Mouse (Mus musculus) MEL (cell line): ENCODE results near the gene Tmem29. TPM values are rescaled to one million over a fixed set of nuclear protein-coding genes. Genes with fewer than 3 reads are reported as not detected.

ENCODE experiments used
- DNase-seq: peaks from one replicate; pipeline ENCODE4 v3.0.0; 2011; ENCODE audit warnings: low read depth, low spot score
- H3K27ac ChIP-seq: 2 replicates; pipeline ENCODE4 v1.5.1; 2012; ENCODE audit warnings: low read depth, mild to moderate bottlenecking, control low read depth, low read length, moderate library complexity; ENCODE audit not compliant: control insufficient read depth
- H3K27me3 ChIP-seq, 2 experiments: fragments of 150-350 bp in 1 of 2; sonication (generic) in 1 of 2; 2 replicates each; pipeline ENCODE4 v1.6.1; 2012; ENCODE audit warnings: low read length in 2 of 2, mild to moderate bottlenecking in 2 of 2, improper control_type of control experiment in 1 of 2, moderate library complexity in 1 of 2; ENCODE audit not compliant: insufficient read depth in 2 of 2, control insufficient read depth in 1 of 2
- H3K36me3 ChIP-seq, 2 experiments: 2 replicates each; pipeline ENCODE4 v1.6.1; 2012 to 2014; ENCODE audit warnings: low read length in 2 of 2, improper control_type of control experiment in 1 of 2, inconsistent platforms in 1 of 2, mild to moderate bottlenecking in 1 of 2; ENCODE audit not compliant: insufficient read depth in 2 of 2, control insufficient read depth in 1 of 2
- H3K4me1 ChIP-seq, 2 experiments: fragments of 150-350 bp in 1 of 2; sonication (generic) in 1 of 2; 2 replicates each; pipeline ENCODE4 v1.6.1; 2012; ENCODE audit warnings: low read length in 2 of 2, improper control_type of control experiment in 1 of 2, mild to moderate bottlenecking in 1 of 2; ENCODE audit not compliant: insufficient read depth in 2 of 2, control insufficient read depth in 1 of 2
- H3K4me3 ChIP-seq, 2 experiments: fragments of 150-350 bp in 1 of 2; sonication (generic) in 1 of 2; 2 replicates each; pipeline ENCODE4 v1.5.1; 2012; ENCODE audit warnings: low read depth in 2 of 2, low read length in 2 of 2, mild to moderate bottlenecking in 2 of 2, moderate library complexity in 2 of 2, control low read depth in 1 of 2, improper control_type of control experiment in 1 of 2; ENCODE audit not compliant: control insufficient read depth in 1 of 2, insufficient read depth in 1 of 2
- H3K79me2 ChIP-seq: 2 replicates; pipeline ENCODE4 v1.6.1; 2012; ENCODE audit warnings: mild to moderate bottlenecking, low read length, moderate library complexity; ENCODE audit not compliant: control insufficient read depth, poor library complexity, insufficient read depth
- H3K9ac ChIP-seq: 2 replicates; pipeline ENCODE4 v1.6.1; 2012; ENCODE audit warnings: low read depth, mild to moderate bottlenecking, control low read depth, low read length, moderate library complexity; ENCODE audit not compliant: control insufficient read depth, poor library complexity, severe bottlenecking
- H3K9me3 ChIP-seq: fragments of 150-350 bp; sonication (generic); replicated peaks from 2 replicates; pipeline ENCODE4 v1.6.1; 2012; ENCODE audit warnings: mild to moderate bottlenecking, low read length, improper control_type of control experiment, moderate library complexity; ENCODE audit not compliant: insufficient read depth
- BHLHE40 ChIP-seq: IDR thresholded peaks from 2 replicates; pipeline ENCODE4 v1.6.1; 2012; ENCODE audit warnings: low read depth, mild to moderate bottlenecking, inconsistent platforms, low read length, improper control_type of control experiment, borderline replicate concordance
- CHD1 ChIP-seq: IDR thresholded peaks from 2 replicates; pipeline ENCODE4 v1.6.1; 2012; ENCODE audit warnings: low read depth, mild to moderate bottlenecking, inconsistent platforms, low read length, improper control_type of control experiment
- CTCF ChIP-seq, 3 experiments: IDR thresholded peaks in 2 of 3; conservative IDR thresholded peaks in 1 of 3; 2 replicates each; pipeline ENCODE4 v1.5.1; 2011 to 2012; ENCODE audit warnings: low read length in 3 of 3, low read depth in 2 of 3, mild to moderate bottlenecking in 2 of 3, improper control_type of control experiment in 1 of 3, inconsistent platforms in 1 of 3, mixed read lengths in 1 of 3, moderate library complexity in 1 of 3; ENCODE audit not compliant: control insufficient read depth in 1 of 3, insufficient read depth in 1 of 3, poor library complexity in 1 of 3, severe bottlenecking in 1 of 3
- ELF1 ChIP-seq: IDR thresholded peaks from 2 replicates; pipeline ENCODE4 v1.6.1; 2014; ENCODE audit warnings: low read depth, mild to moderate bottlenecking, inconsistent platforms, low read length, improper control_type of control experiment, moderate library complexity
- EP300 ChIP-seq, 2 experiments: IDR thresholded peaks; 2 replicates each; pipeline ENCODE4 v1.6.1; 2011; ENCODE audit warnings: improper control_type of control experiment in 2 of 2, low read length in 2 of 2, low read depth in 1 of 2, mild to moderate bottlenecking in 1 of 2
- ETS1 ChIP-seq: IDR thresholded peaks from 2 replicates; pipeline ENCODE4 v1.6.1; 2012; ENCODE audit warnings: low read depth, mild to moderate bottlenecking, inconsistent platforms, low read length, improper control_type of control experiment, moderate library complexity
- GATA1 ChIP-seq: IDR thresholded peaks from 2 replicates; pipeline ENCODE4 v1.6.1; 2011; ENCODE audit warnings: low read depth, low read length, improper control_type of control experiment
- HCFC1 ChIP-seq: IDR thresholded peaks from 2 replicates; pipeline ENCODE4 v1.6.1; 2012; ENCODE audit warnings: low read depth, mild to moderate bottlenecking, inconsistent platforms, low read length, improper control_type of control experiment, moderate library complexity
- JUND ChIP-seq: IDR thresholded peaks from 2 replicates; pipeline ENCODE4 v1.6.1; 2011; ENCODE audit warnings: low read depth, mild to moderate bottlenecking, improper control_type of control experiment, low read length
- KAT2A ChIP-seq: conservative IDR thresholded peaks from 2 replicates; pipeline ENCODE4 v1.6.1; 2012; ENCODE audit warnings: low read depth, low read length, improper control_type of control experiment, inconsistent platforms
- MAX ChIP-seq: IDR thresholded peaks from 2 replicates; pipeline ENCODE4 v1.6.1; 2011; ENCODE audit warnings: low read length, improper control_type of control experiment
- MEF2A ChIP-seq: IDR thresholded peaks from 2 replicates; pipeline ENCODE4 v1.6.1; 2014; ENCODE audit warnings: low read depth, mild to moderate bottlenecking, inconsistent platforms, low read length, improper control_type of control experiment; ENCODE audit not compliant: poor library complexity, insufficient replicate concordance, severe bottlenecking; ENCODE audit errors: extremely low read depth
- MXI1 ChIP-seq: IDR thresholded peaks from 2 replicates; pipeline ENCODE4 v1.6.1; 2011; ENCODE audit warnings: mild to moderate bottlenecking, low read depth, low read length, improper control_type of control experiment
- MYB ChIP-seq: IDR thresholded peaks from 2 replicates; pipeline ENCODE4 v1.6.1; 2011; ENCODE audit warnings: mild to moderate bottlenecking, low read depth, low read length, improper control_type of control experiment
- MYC ChIP-seq: IDR thresholded peaks from 2 replicates; pipeline ENCODE4 v1.6.1; 2011; ENCODE audit warnings: low read depth, mild to moderate bottlenecking, low read length, improper control_type of control experiment, moderate library complexity
- NELFE ChIP-seq: IDR thresholded peaks from 2 replicates; pipeline ENCODE4 v1.6.1; 2011; ENCODE audit warnings: low read depth, low read length, improper control_type of control experiment
- NRF1 ChIP-seq: IDR thresholded peaks from 2 replicates; pipeline ENCODE4 v1.6.1; 2014; ENCODE audit warnings: low read depth, mild to moderate bottlenecking, inconsistent platforms, low read length, improper control_type of control experiment, moderate library complexity; ENCODE audit not compliant: poor library complexity, insufficient read depth, severe bottlenecking
- RAD21 ChIP-seq: IDR thresholded peaks from 2 replicates; pipeline ENCODE4 v1.6.1; 2011; ENCODE audit warnings: mild to moderate bottlenecking, low read depth, low read length, improper control_type of control experiment
- RCOR1 ChIP-seq: IDR thresholded peaks from 2 replicates; pipeline ENCODE4 v1.6.1; 2012; ENCODE audit warnings: low read depth, mild to moderate bottlenecking, inconsistent platforms, low read length, improper control_type of control experiment
- SIN3A ChIP-seq: IDR thresholded peaks from 2 replicates; pipeline ENCODE4 v1.6.1; 2012; ENCODE audit warnings: low read length, improper control_type of control experiment, inconsistent platforms
- SMC3 ChIP-seq: IDR thresholded peaks from 2 replicates; pipeline ENCODE4 v1.6.1; 2011; ENCODE audit warnings: low read depth, low read length, improper control_type of control experiment
- TAL1 ChIP-seq: IDR thresholded peaks from 2 replicates; pipeline ENCODE4 v1.6.1; 2012; ENCODE audit warnings: mild to moderate bottlenecking, inconsistent platforms, low read length, moderate library complexity, mixed read lengths
- TCF12 ChIP-seq: IDR thresholded peaks from 2 replicates; pipeline ENCODE4 v1.6.1; 2014; ENCODE audit warnings: low read depth, mild to moderate bottlenecking, inconsistent platforms, low read length, improper control_type of control experiment, moderate library complexity
- USF1 ChIP-seq: IDR thresholded peaks from 2 replicates; pipeline ENCODE4 v1.6.1; 2014; ENCODE audit warnings: low read depth, mild to moderate bottlenecking, inconsistent platforms, low read length, improper control_type of control experiment, moderate library complexity
- USF2 ChIP-seq, 2 experiments: IDR thresholded peaks; 2 replicates each; pipeline ENCODE4 v1.6.1; 2011 to 2012; ENCODE audit warnings: improper control_type of control experiment in 2 of 2, low read length in 2 of 2, borderline replicate concordance in 1 of 2, inconsistent platforms in 1 of 2, low read depth in 1 of 2, mild to moderate bottlenecking in 1 of 2; ENCODE audit not compliant: insufficient read depth in 1 of 2
- ZC3H11A ChIP-seq: IDR thresholded peaks from 2 replicates; pipeline ENCODE4 v1.6.1; 2012; ENCODE audit warnings: low read depth, mild to moderate bottlenecking, inconsistent platforms, low read length, improper control_type of control experiment
- ZKSCAN1 ChIP-seq: IDR thresholded peaks from 2 replicates; pipeline ENCODE4 v1.6.1; 2012; ENCODE audit warnings: low read depth, mild to moderate bottlenecking, inconsistent platforms, low read length, improper control_type of control experiment, moderate library complexity
- ZMIZ1 ChIP-seq: IDR thresholded peaks from 2 replicates; pipeline ENCODE4 v1.6.1; 2012; ENCODE audit warnings: low read depth, mild to moderate bottlenecking, inconsistent platforms, low read length, improper control_type of control experiment, moderate library complexity
- ZNF384 ChIP-seq: IDR thresholded peaks from 2 replicates; pipeline ENCODE4 v1.6.1; 2012; ENCODE audit warnings: low read depth, mild to moderate bottlenecking, inconsistent platforms, low read length, improper control_type of control experiment
- polyA plus RNA-seq, 2 experiments: library from polyadenylated mRNA; stranded (reverse) in 1 of 2; unstranded in 1 of 2; fragments of >175 nt in 1 of 2; fragments of >200 nt in 1 of 2; gene quantifications; 2 replicates each; pipeline versions ENCODE4 v1.2.1 to v1.2.4; 2012; ENCODE audit warnings: low replicate concordance in 2 of 2, low read depth in 1 of 2; ENCODE audit not compliant: insufficient read length in 2 of 2, insufficient read depth in 1 of 2, missing spikeins in 1 of 2
- total RNA-seq: library from RNA; depleted of rRNA; stranded (reverse); fragments of 300-350 nt; gene quantifications from 2 replicates; pipeline ENCODE4 v1.2.3, GENCODE M21; 2012

Tmem29 gene
- total and polyA plus RNA-seq, 3 experiments: 37.1 to 66.5 TPM; not detected in 1

- peak; percentile 85 for TF ChIP-seq SIN3A
- peak; percentile 93 for TF ChIP-seq ELF1
- peak; percentile 66; the same call in 1 of the 2 replicates for TF ChIP-seq MYC
- TF ChIP-seq MYB: no peak
- peak; percentile 92 for TF ChIP-seq ZC3H11A
- peak; percentile 72 to 97 (median 93) for TF ChIP-seq CTCF (IDR thresholded peaks at IDR 0.05 in 2 of 3, conservative IDR thresholded peaks at IDR 0.05 in 1 of 3; ENCODE audit: control insufficient read depth in 1 of 3, insufficient read depth in 1 of 3, low read depth in 2 of 3, low read length in 3 of 3, poor library complexity in 1 of 3, severe bottlenecking in 1 of 3)
- TF ChIP-seq NRF1: no peak
- TF ChIP-seq SMC3: peak; percentile 84
- TF ChIP-seq ZMIZ1: peak; percentile 26; the same call in 1 of the 2 replicates
- peak; percentile 96 for TF ChIP-seq ETS1
- TF ChIP-seq NELFE: peak; percentile 33; the same call in 1 of the 2 replicates
- no peak for TF ChIP-seq USF2 (IDR thresholded peaks at IDR 0.05; ENCODE audit: borderline replicate concordance in 1 of 2, insufficient read depth in 1 of 2, low read depth in 1 of 2, low read length in 2 of 2)
- no peak for TF ChIP-seq CHD1
- peak; percentile 94; the same call in 1 of the 2 replicates for TF ChIP-seq ZKSCAN1
Observed at GRCm38 (mm10) chrX:150477854-150478780, 19.2 kb upstream of the Tmem29 start (continued).

- Histone ChIP-seq H3K27ac (peak overlapping the region; percentile 28; the same call in 1 of the 2 replicates), H3K36me3 (peaks cover 0 to 30% of the 10 kb centered on the region in 2 experiments; a peak in 2 of 4 replicates), H3K4me3 (no peak overlapping the region), H3K9me3 (no peaks in the 10 kb centered on the region), H3K4me1 (peaks cover 27 to 28% of the 10 kb centered on the region in 2 experiments), H3K9ac (no peak overlapping the region), H3K27me3 (no peaks in the 10 kb centered on the region), H3K79me2 (no peaks in the 10 kb centered on the region)
- DNase-seq: peak; percentile 65
- TF ChIP-seq ZMIZ1 (no peak), EP300 (IDR thresholded peaks at IDR 0.05; ENCODE audit: low read depth in 1 of 2, low read length in 2 of 2) (peak in 1 of 2 experiments; percentile 72; a peak in 2 of 4 replicates), JUND (no peak), RAD21 (no peak), MAX (no peak), SMC3 (no peak; the same call in 1 of the 2 replicates), MEF2A (0 out of 2 replicates have a peak, but pooled peaks have one; percentile 9), MYB (0 out of 2 replicates have a peak, but pooled peaks have one; percentile 17), TAL1 (peak; percentile 45), RCOR1 (peak; percentile 76), TCF12 (peak; percentile 60; the same call in 1 of the 2 replicates), BHLHE40 (0 out of 2 replicates have a peak, but pooled peaks have one; percentile 13), HCFC1 (no peak), SIN3A (peak; percentile 43; the same call in 1 of the 2 replicates), ZKSCAN1 (no peak), ELF1 (no peak), ZNF384 (peak; percentile 44; the same call in 1 of the 2 replicates), GATA1 (peak; percentile 60), USF1 (no peak), KAT2A (no peak), MXI1 (no peak), ETS1 (peak; percentile 76)
Observed at GRCm38 (mm10) chrX:150471416-150471815, 12.5 kb upstream of the Tmem29 start.
